Mouse (Mus musculus): ENCODE measurements around the gene Oser1.

- TF ChIP-seq CTCF (IDR thresholded peaks at IDR 0.05; ENCODE audit: low read depth) (no peak), EP300 (optimal IDR thresholded peaks at IDR 0.05) (no peak)
Observed at GRCm38 (mm10) chr2:163460622-163461021, 36.1 kb upstream of the Oser1 start.

All from stomach, postnatal 0 days (tissue).